Mouse (Mus musculus) heart, adult 8-10 months (tissue): ENCODE data around the gene Abcd4. TPM values are rescaled to one million over a fixed set of nuclear protein-coding genes. Genes with fewer than 3 reads are reported as not detected.

Experiments
- DNase-seq: peaks from one replicate; pipeline ENCODE4 v3.0.0; 2022; ENCODE audit warnings: low spot score
- total RNA-seq, 4 experiments: library from RNA; stranded (reverse); gene quantifications; 2 replicates each; pipeline ENCODE4 v1.2.4; 2022

The Abcd4 gene
- total RNA-seq = 1 to 10 TPM; 4.8 to 6.5 (median 6.0) TPM

DNA sequence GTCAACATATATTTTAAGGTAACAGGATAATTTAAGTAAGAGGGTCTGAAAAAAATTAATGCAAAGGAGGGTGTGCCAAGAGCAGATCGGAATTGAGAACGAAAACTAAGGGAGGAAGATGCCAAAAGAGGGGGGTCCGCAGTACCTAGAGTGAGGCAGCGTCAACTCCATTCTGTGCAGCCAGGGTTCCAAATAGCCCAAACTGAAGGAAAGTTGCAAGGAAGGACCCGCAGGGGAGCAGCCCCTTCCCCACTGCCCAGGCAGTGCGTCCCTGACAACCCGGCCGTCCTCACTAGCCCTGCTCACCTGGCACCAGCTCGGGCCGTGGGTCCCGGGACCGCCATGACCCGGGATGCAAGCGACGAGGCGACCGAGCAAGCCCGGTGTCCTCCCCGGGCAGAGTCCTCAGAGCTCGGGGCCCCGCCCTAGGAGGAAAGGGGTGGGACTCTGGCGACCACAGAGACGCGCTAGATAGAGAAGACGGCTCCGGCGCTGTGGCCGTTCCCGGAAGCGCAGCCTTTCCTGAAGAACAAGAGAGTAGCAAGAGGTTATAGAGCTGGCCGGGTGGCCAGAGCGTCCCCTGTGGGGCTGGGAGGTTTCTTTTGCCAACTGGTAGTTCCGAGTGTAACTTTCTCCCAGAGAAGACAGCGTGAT is at the start of gene Abcd4:
Gene Abcd4, minus strand, starts transcription at position 437 of the 654 bp plus-strand sequence.
- DNase-seq = peak; percentile 95

DNA sequence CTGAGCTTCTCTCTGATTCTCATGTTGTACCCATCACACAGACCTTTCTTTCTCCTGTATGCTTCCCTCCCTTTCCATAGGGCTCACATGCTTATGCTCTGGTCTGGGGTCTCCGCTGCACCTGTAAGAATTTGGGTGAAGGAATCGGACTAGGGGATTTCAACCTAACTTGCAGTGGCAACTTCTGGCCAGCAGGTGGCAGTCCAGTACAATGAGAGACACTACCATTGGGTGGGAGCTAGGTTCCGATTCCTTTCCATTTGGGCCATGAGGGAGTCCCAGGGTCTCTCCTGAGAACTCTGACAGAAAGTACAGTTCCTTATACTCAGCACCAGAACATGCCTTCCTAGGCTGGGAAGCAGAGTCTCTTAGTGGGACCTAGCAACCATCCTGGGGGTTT is 36.7 kb upstream of the Abcd4 start:
- DNase-seq = peak; percentile 36

DNA sequence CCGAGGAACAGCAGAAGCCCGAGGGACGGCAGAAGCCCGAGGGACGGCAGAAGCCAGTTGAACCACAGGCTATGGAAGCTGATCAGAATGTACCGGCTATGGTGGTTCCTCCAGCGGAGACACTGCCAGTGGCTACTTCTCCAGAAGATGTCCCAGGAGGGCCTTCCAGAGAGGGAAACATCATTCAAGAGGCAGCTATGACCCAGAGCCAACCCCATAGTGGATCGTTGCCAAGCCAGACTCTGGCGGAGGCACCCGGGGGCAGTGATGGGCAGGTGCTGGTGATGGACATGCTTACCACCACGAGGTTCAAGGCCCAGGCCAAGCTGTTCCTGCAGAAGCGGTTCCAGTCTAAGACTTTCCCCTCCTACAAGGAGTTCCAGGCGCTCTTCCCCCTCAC is 33.0 kb upstream of the Abcd4 start:
- no peak for DNase-seq

DNA sequence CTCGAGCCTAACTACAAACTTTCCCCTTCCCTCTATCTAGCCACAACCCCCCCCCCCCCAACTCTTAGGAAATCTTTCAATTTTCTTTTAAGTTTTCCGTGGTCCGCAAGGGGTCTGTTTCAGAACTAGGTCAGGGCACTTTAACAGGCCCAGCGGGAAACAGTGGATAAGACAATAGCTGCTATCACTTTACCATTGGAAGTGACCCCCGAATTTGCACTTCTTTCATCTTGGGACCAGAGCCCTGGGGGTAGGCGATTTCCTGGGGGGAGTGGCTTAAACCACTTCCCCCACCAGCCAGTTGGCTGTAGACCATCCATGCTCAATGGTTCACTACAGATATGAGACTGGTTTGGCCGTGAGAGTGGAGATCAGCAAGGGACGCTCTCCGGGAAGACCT is 23.4 kb upstream of the Abcd4 start, which contains the start of gene Vrtn:
Gene Vrtn, plus strand, starts transcription at position 366 of the 400 bp plus-strand sequence.
- no peak for DNase-seq

DNA sequence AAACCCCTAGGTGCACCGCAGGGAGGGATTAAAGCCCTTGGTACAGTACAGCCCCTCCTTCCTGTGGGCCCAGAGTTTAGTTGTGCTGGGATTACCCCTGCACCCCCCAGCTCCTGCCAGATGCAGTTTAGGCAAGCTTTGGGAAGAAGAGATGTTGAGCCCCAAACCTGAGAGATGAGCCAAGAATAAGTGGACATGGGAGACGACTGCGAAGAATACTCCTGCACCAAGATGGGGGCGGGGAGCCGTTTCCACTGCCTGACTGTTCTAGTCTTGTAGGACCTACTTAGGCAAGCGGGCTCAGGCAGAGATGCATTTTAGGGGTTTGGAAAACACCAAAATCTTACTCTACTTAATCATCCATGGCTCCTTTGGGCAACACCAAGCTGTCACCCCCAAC is 23.0 kb upstream of the Abcd4 start:
- no peak for DNase-seq

DNA sequence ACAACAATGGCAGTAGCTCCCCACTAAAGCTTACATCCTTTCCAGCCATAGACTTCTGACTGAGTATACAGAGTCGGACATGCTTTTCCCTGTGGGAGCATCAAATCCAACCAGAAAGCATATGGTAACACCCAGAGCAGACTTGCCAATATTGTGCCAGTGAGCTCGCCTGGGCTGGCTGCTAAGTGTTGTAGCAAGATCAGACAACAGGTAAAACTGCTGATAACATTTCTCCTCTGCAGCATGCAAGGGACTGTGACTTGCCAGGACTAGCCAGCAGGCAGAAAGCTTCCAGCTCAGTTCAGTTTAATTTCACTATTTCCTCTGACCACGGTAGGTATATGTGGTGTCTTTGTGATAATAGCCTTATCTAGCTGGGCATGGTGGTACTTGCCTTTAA is 14.7 kb upstream of the Abcd4 start:
- DNase-seq = no peak

DNA sequence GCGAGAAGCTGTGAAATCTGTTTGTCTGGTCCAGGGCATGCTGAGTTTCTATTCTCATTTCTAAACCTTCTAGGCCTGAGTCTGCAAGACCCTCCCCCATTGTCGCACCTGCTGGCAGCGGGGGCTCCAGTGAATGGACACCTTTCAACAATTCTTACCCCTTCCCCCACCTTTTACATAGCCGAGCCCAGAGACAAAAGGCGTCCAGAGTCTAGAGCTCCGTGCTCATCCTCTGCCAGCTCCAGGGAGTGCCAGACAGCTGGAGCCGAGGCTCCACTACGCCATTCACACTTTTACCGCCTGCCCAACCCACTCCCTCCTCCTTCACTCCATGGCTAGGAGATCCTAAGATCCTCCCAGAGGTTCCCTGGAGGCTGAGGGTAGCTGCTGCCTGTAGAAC is 7.9 kb upstream of the Abcd4 start:
- DNase-seq = no peak

DNA sequence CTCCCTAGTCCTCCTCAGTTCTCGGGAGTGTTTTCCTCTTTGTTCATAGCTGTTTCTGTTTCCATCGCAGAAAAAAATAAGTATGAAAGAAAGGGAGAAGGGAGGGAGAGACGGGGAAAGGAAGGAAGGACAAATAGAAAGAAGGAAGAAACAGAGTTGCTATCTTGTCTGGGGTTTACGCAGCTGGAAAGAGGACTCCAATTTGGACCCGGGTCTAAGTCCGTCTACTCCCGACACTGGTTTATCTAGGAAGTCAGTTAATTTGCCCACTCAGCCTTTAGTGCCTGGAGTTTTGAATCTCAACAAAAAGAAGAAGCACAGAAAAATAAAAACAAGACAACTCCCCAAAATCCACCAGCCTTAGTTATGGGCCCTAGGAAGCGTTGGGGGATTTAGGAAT is 7.4 kb upstream of the Abcd4 start:
- no peak for DNase-seq

DNA sequence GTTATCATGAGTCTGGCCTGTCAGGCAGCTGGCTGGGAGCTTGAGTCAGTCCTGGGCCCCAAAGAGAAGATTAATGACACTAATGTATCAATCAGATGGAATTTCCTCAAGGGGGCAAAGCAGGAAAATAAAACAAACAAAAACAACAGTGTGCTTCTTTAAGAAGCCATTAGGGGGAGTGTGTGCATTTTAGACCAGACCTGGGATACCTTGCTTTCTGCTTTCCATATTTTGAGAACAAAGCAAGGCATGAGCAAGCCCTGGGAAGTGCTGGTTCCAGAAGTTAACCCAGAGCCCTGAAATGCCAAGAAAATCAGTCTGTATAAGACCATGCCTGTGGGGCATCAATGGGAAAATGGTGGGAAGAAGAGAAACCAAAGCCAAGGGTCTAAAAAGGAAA is 3.8 kb upstream of the Abcd4 start:
- DNase-seq = no peak

DNA sequence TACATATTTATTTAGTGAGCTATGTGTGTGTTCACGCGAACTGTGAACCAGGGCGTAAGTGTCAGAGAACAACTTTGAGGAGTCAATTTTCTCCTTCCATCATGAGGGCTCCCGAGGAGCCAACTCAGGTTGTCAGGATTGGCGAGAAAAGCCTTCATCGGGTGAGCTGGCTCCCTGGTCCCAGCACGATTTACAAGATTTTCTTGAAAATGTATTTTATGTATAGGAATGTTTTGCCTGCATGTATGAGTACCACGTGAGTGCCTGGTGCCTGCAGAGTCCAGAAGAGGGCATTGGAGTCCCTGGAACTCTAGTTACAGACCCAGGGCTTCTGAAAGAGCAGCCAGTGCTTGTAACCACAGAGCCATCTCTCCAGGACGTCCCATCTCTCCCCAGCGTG is 450 bp upstream of the Abcd4 start:
- no peak for DNase-seq

DNA sequence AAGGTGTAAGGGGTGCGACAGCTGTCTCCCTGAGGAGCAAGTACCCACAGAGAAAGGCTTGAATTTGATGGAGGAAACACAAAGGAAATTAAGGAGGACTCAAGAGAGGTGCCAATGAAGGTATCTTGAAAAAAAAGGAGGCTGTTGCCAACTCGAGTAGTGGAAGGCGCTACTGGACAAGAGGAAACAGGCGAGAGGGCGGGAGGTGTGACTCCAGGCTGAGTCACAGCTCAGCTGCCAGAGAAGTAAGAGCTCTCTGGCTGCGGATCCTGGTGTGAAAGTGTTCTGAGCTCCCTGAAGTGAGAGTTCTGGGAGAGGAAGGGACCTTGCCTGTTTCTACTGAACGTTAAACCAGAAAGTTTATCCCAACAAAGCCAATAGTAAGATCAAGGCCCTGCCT is 2.7 kb downstream of the Abcd4 start:
- no peak for DNase-seq

DNA sequence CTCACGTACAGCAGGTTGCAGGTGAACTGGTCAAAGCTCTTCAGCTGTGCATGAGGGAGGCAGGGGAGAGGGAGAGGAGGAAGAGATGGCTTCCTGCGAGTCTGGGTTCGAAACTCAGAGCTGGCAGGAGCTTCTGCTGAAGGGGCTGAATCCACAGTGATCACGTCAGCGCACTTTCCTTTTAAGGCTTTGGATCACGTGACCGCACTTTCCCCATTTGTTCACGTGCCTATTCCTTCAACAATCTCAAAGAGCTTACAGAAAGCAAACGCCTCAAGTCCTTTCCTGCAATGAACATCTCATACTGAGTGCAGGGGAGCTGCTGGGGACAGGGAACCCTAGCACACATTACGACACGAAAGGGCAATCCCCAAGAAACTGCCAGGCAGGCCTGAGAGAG is 3.2 kb downstream of the Abcd4 start:
- no peak for DNase-seq

DNA sequence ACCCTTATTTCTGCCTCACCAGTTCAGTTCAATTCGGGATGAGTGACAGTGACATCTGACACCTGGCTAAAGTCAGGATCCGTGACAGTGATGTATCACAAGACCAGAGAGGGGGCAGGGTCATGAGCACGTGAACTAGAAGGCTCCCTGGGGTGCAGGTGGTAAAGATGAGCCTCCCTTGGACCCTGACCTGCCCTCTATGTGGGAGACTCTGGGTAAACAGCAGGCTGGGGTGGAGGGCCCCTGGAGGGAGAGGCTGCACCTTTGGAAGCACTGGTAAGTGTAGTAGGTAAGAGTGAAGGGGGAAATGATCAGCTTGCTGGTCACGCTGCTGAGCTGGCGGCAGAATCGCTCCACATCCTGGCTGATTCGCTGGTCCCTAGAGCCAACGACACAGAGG is 4.7 kb downstream of the Abcd4 start:
- DNase-seq = no peak

DNA sequence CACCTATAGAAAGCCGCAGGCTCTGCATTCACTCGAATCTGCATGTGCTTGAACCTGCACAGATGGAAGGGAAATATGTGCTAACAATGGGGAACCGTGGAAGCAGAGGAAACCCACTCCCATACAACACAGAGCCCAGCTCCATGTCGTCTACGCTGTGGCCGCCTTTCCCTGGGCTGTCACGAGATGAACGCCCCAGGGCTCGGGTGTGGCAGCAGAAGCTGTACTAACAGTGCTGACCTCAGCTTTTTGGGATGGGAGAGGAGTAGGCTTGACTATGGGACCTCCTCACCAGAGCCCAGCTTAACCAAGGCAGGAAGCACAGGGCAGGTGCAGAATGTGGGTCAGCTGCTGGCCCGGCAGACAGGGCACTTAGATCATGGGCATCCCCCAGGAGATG is 5.5 kb downstream of the Abcd4 start:
- DNase-seq = no peak

DNA sequence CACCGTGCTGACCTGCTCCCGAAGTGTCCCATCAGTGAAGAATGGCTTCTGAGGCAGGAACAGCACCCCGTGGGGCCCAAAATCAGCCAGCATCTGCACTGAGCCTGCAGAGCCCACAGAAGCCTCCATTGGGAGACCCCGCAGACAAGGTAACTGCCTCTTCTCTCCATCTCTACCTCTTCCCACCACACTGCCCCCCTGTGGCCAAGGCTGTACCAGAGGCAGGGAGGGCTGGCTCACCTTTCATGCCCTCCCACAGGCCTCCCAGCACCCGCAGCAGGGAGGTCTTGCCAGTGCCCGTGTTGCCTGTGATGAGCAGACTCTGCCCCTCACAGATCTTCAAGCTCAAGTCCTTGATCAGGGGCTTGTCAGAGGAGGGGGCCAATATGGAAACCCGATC is 11.4 kb downstream of the Abcd4 start:
- no peak for DNase-seq

DNA sequence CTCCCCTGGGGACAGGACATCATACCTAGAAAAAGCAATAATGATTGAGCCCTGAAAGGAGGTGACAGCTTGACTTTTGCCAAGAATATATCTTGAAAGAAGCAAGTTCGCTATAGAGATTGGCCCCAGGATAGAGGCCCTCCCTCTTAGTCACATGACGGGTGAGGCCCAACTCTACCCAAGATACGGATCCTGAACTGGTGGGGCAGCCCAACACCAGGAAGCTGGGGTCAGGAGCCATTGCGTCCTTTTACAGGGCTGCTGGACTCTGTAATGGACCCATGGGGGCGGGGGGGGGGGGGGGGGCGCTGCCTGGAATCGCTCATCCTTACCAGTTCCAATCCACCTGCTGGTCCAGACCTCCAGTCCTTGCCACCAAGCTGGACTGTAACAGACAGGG is 13.2 kb downstream of the Abcd4 start:
- DNase-seq = no peak

DNA sequence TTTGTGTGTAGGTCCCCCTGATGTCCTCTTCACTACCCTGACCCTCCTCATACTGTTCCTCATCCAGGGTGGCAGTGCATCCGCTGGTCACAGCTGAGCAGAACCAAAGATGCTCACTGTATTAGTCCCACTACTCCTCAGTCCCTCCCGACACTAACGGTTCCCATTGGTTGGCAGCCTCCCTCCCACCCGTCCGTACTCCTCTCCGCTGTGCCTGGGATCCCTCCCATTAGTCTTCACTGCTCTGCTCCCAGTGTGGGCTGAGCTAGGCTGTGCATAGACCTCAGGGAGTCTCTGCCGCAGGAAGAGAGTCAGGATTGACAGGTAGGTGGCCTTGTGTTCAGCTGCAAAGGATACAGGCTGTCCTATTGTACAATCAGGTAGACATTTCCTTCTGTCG is 18.9 kb downstream of the Abcd4 start:
- no peak for DNase-seq

DNA sequence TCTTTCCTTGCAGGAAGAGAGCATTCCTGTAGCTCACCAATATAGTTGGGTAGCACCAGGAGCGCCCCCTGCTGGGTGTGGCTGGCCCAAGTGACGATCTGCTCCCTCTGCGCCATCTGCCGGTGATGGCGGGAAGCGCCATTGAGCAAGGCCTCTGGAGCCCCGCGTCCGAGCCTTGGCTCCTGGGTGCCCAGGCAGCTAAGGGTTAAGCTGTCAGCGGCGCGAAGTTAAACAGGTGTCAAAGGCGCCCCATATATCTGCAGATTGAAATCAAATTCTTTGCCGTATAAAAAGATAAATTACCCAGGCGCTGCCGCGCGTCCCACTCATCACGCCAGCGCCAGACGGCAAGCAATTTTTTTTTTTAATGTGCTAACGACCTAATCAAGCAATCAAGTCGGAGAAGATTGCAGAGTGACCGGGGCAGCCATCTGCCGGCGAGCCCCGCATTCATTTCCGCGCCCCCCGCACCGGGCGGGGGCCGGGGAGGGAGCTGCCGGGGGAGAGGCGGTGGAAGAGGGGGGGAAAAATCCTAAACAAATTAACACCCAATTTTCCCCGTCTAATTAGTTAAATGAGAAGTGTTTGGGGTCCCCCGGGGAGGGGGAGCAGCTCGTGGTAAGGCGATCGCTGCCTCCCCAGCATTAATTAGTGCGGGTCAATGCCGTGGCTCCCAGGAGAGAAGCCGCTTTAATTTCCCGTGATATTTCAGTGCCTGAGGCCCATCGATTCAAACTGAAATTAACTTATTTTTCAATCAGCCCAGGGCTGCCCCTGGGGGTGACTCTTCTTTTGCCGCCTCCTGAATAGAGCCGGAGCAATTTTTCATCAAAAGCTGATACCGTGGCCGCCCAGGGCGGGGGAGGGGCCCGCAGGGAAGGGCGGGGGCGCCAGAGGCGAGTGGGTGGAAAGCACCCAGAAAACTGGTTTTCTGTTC is 27.1 kb downstream of the Abcd4 start:
- peak; percentile 88 for DNase-seq

DNA sequence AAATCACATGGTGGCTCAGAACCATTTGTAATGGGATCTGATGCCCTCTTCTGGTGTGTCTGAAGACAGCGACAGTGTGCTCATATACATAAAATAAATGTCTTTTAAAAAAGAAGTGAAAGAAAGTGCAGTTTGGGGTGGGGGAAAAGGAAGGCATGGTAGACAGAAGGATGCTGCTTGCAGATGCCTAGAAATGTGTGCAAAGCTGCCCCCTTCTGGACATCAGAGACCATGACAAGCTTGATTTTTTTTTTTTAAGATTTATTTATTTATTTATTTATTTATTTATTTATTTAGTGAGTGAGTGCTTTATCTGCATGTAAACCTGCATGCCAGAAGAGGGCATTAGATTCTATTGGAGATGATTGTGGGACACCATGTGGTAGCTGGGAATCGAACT is 35.9 kb downstream of the Abcd4 start:
- DNase-seq = no peak

DNA sequence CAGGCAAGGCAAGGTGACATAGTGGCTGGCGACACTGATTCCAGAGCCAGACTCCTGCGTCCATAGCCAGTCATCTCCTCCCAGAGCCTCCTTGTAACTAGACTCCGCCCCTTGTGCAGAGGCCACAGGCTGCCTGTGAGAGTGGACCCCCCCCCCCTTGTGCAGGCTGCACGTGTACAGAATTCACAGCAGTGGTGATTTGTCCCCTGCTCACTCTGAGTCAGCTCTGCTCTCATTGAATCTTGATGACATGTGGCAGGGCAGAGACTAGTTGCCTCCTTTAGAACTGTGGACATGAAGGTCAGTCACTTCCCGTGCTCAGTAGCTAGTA is 38.8 kb downstream of the Abcd4 start:
- DNase-seq = no peak

DNA sequence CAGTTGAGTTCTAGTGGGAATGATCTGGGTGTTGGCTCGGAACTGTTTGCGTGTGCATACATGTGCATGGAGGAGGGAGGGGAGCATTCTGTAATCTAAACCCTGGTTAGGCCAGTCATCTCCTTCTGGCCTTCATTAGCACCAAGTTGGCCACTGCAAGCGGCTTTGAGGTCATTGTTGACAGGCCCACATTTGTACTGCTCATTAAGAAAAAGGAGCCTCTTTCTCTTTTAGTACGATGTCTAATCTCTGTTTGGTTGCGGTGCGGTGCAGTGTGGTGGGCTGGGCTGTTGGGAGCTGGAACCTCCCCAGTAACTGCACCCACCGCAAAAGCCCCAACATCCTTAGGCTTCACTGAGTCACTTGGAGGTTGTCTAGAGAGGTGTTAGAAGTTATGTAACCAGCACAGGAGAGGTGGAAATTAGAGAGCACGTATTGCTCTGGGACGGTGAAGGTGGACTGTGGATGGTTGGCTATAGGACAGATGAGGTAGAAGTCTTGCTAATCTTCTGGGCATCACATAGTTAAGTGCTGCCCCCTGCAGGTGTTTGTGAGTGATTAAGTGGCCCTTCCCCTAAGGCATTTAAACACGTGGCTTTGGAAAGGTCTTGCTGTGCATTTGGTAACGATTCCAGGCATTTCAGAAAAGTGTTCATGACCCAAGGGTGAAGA is 39.3 kb downstream of the Abcd4 start:
- DNase-seq = no peak

DNA sequence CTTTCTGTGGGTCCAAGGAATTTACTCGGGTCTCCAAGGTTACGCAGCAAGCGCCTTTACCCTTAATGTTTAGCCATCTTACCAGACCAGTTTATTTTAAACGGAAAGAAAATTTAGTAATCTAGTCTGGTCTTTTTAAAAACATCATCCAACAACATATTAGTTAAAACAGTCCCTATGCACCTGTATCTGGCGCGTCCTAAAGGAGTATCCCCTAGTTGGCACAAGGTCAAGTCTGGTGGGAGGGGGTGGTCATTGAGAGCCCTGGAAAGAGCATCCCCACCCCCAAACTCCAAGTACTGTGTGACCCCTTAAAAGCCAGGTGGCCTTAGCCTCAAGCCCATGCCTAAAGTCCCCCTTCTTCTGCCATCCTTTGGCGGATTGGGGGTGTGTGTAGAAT is 44.1 kb downstream of the Abcd4 start:
- no peak for DNase-seq

DNA sequence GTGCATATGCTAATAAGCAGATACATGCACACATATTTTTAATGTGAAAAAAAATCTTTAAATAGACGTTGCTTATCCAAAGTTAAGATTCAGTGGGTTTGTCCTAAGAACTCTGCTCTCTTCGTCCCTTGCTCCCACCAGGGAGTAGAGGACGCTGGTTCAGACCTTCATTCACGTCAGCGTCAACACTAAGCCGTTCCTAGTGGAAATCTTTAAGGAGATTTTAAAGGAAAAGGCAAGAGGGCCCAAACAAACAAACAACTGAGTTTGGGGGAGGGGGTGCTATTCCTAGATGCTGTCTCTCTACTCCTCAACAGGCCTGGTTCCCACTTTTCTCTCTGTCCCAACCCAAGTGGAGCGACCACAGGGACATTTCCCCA is 44.9 kb downstream of the Abcd4 start:
- no peak for DNase-seq
